Comparison of ENCODE assay signal across 8 mouse cellular contexts in genomic region chr4:116626658-116627358, GRCm38 (mm10). TPM values are rescaled to one million over a fixed set of nuclear protein-coding genes. Genes with fewer than 3 reads are reported as not detected.
DNase-seq lines count a peak whose midpoint lies in the region; ATAC-seq and TF ChIP-seq lines count a peak whose summit lies in the region.

No protein-coding gene starts in this region.

- H3K27me3 ChIP-seq in MEL (ENCODE audit: control insufficient read depth in 1 of 2, insufficient read depth in 2 of 2, low read length in 2 of 2) = no peaks in the 10 kb centered on the region
- no peaks in the 10 kb centered on the region for H3K27me3 ChIP-seq in forebrain, embryonic 14.5 days (replicated peaks; ENCODE audit: control insufficient read depth, insufficient read depth, low read length)
- no peaks in the 10 kb centered on the region for H3K27me3 ChIP-seq in lung, embryonic 14.5 days (ENCODE audit: insufficient read depth, low read length)

- H3K36me3 ChIP-seq in MEL (ENCODE audit: control insufficient read depth in 1 of 2, insufficient read depth in 2 of 2, low read length in 2 of 2) = peaks cover 11 to 18% of the 10 kb centered on the region in 2 experiments
- H3K36me3 ChIP-seq in forebrain, embryonic 14.5 days (ENCODE audit: control insufficient read depth, insufficient read depth, low read length) = peaks cover 12% of the 10 kb centered on the region
- H3K36me3 ChIP-seq in lung, embryonic 14.5 days (ENCODE audit: insufficient read depth) = peaks cover 13% of the 10 kb centered on the region; the same call in 1 of the 2 replicates

- intact Hi-C loops in heart, postnatal 14 days (cut with DNase I) = no loop called here

- peak overlapping the region; percentile 79 to 98 for H3K4me3 ChIP-seq in MEL (ENCODE audit: control insufficient read depth in 1 of 2, insufficient read depth in 1 of 2, low read depth in 2 of 2, low read length in 2 of 2)
- H3K4me3 ChIP-seq in forebrain, embryonic 14.5 days (ENCODE audit: low read depth, low read length) = peak overlapping the region; percentile 99
- peak overlapping the region; percentile 99 for H3K4me3 ChIP-seq in lung, embryonic 14.5 days (ENCODE audit: low read depth, low read length)

- H3K4me1 ChIP-seq in MEL (ENCODE audit: control insufficient read depth in 1 of 2, insufficient read depth in 2 of 2, low read length in 2 of 2) = peaks cover 2 to 4% of the 10 kb centered on the region in 2 experiments; a peak in 1 of 4 replicates
- peaks cover 10% of the 10 kb centered on the region for H3K4me1 ChIP-seq in forebrain, embryonic 14.5 days (ENCODE audit: control insufficient read depth, insufficient read depth, low read length)
- 0 out of 2 replicates have a peak, but pooled peaks cover 5% of the 10 kb centered on the region for H3K4me1 ChIP-seq in lung, embryonic 14.5 days (ENCODE audit: insufficient read depth)

- no peak for TF ChIP-seq RAD21 in MEL (IDR thresholded peaks at IDR 0.05; ENCODE audit: low read depth, low read length)

- DNase-seq in MEL (ENCODE audit: low read depth, low spot score) = peak; percentile 95
- DNase-seq in cerebellum, adult 11 months = peak; percentile 65
- peak; percentile 96 for DNase-seq in forebrain, embryonic 14.5 days (ENCODE audit: low spot score)
- peak; percentile 81 to 85 for DNase-seq in heart, postnatal 14 days
- DNase-seq in large intestine, adult 2 months (ENCODE audit: low read depth, low spot score) = peak; percentile 67
- peak; percentile 97 for DNase-seq in lung, embryonic 14.5 days
- peak; percentile 53 to 66 for DNase-seq in thymus, adult 18-20 months

- TF ChIP-seq POLR2A in MEL (IDR thresholded peaks at IDR 0.05; ENCODE audit: control insufficient read depth in 1 of 2, insufficient read depth in 1 of 2, low read depth in 1 of 2, low read length in 2 of 2, poor library complexity in 1 of 2) = no peak

- no peak for TF ChIP-seq CTCF in MEL (IDR thresholded peaks at IDR 0.05 in 2 of 3, conservative IDR thresholded peaks at IDR 0.05 in 1 of 3; ENCODE audit: control insufficient read depth in 1 of 3, insufficient read depth in 1 of 3, low read depth in 2 of 3, low read length in 3 of 3, poor library complexity in 1 of 3, severe bottlenecking in 1 of 3)
- TF ChIP-seq CTCF in lung, embryonic 14.5 days (IDR thresholded peaks at IDR 0.05; ENCODE audit: low read depth) = no peak

- peak overlapping the region; percentile 84 for H3K27ac ChIP-seq in MEL (ENCODE audit: control insufficient read depth, low read depth, low read length)
- H3K27ac ChIP-seq in forebrain, embryonic 14.5 days (ENCODE audit: low read depth, low read length) = peak overlapping the region; percentile 93
- H3K27ac ChIP-seq in lung, embryonic 14.5 days (ENCODE audit: low read depth) = peak overlapping the region; percentile 97

- TF ChIP-seq EP300 in MEL (IDR thresholded peaks at IDR 0.05; ENCODE audit: low read depth in 1 of 2, low read length in 2 of 2) = no peak

- ATAC-seq in forebrain, embryonic 14.5 days = peak; percentile 83
- peak; percentile 71 for ATAC-seq in lung, embryonic 14.5 days (ENCODE audit: insufficient read depth)
- ATAC-seq in neutrophil, adult 5-6 weeks (ENCODE audit: extremely low read depth, insufficient number of reproducible peaks, low FRiP score, poor library complexity, severe bottlenecking) = peak; percentile 68

- H3K79me2 ChIP-seq in MEL (ENCODE audit: control insufficient read depth, insufficient read depth, low read length, poor library complexity) = peaks cover 34% of the 10 kb centered on the region

- WGBS in forebrain, embryonic 14.5 days = under 1% methylated on average over 53 of the region's 53 CpGs
- WGBS in large intestine, adult 2 months = under 1% methylated on average over 53 of the region's 53 CpGs
- under 1% methylated on average over 52 of the region's 53 CpGs for WGBS in lung, embryonic 14.5 days

- no peaks in the 10 kb centered on the region for H3K9me3 ChIP-seq in MEL (replicated peaks; ENCODE audit: insufficient read depth, low read length)
- H3K9me3 ChIP-seq in forebrain, embryonic 14.5 days (replicated peaks; ENCODE audit: control insufficient read depth, low read length) = no peaks in the 10 kb centered on the region
- H3K9me3 ChIP-seq in lung, embryonic 14.5 days (ENCODE audit: low read depth, low read length) = no peaks in the 10 kb centered on the region

- peak overlapping the region; percentile 53 for H3K4me2 ChIP-seq in forebrain, embryonic 14.5 days (ENCODE audit: low read length)
- peak overlapping the region; percentile 66 for H3K4me2 ChIP-seq in lung, embryonic 14.5 days

- peak overlapping the region; percentile 95 for H3K9ac ChIP-seq in MEL (ENCODE audit: control insufficient read depth, low read depth, low read length, poor library complexity, severe bottlenecking)
- H3K9ac ChIP-seq in forebrain, embryonic 14.5 days (ENCODE audit: low read length) = peak overlapping the region; percentile 91
- H3K9ac ChIP-seq in lung, embryonic 14.5 days = peak overlapping the region; percentile 88

TF ChIP-seq in MEL, 35 proteins besides CTCF, POLR2A, EP300 and RAD21:
- no peak for TF ChIP-seq KAT2A (conservative IDR thresholded peaks at IDR 0.05; ENCODE audit: low read depth, low read length)
- no peak for TF ChIP-seq MAFK (IDR thresholded peaks at IDR 0.05; ENCODE audit: borderline replicate concordance, low read depth, low read length)
- 0 out of 2 replicates have a peak, but pooled peaks have one; percentile 15 for TF ChIP-seq ETS1 (IDR thresholded peaks at IDR 0.05; ENCODE audit: low read depth, low read length)
- TF ChIP-seq E2F4 (IDR thresholded peaks at IDR 0.05; ENCODE audit: borderline replicate concordance, low read depth, low read length) = peak; percentile 95
- no peak for TF ChIP-seq UBTF (IDR thresholded peaks at IDR 0.05; ENCODE audit: borderline replicate concordance, insufficient read depth, low read depth, low read length)
- no peak for TF ChIP-seq TAL1 (IDR thresholded peaks at IDR 0.05; ENCODE audit: low read length)
- TF ChIP-seq TBP (IDR thresholded peaks at IDR 0.05; ENCODE audit: low read depth, low read length) = no peak
- TF ChIP-seq ZNF384 (IDR thresholded peaks at IDR 0.05; ENCODE audit: low read depth, low read length) = peak; percentile 94
- TF ChIP-seq SIN3A (IDR thresholded peaks at IDR 0.05; ENCODE audit: low read length) = peak; percentile 53
- no peak for TF ChIP-seq ZC3H11A (IDR thresholded peaks at IDR 0.05; ENCODE audit: low read depth, low read length)
- TF ChIP-seq GABPA (IDR thresholded peaks at IDR 0.05; ENCODE audit: low read depth, low read length) = no peak

RNA-seq across cellular contexts. Expression of gene Nasp, which starts 0.9 kb away (rescaled TPM):
- 133 and 159 TPM in 2 replicates for total RNA-seq in MEL (2012; rRNA removed)
- 100 to 1,000 TPM in 1 of 2 experiments, not detected in 1; 174 TPM for polyA plus RNA-seq in MEL (2012; ENCODE audit: insufficient read depth in 1 of 2, insufficient read length in 2 of 2, low read depth in 1 of 2, low replicate concordance in 2 of 2, missing spikeins in 1 of 2)
- polyA plus RNA-seq in forebrain, embryonic 14.5 days (2014; fragmentation: Nextera tagmentation; extraction: Ambion mirVana) = 125 and 129 TPM in 2 replicates
- 10 to 100 TPM; 30.3 to 34.8 TPM for total RNA-seq in heart, postnatal 14 days (2021)
- 5.4 and 6.0 TPM in 2 replicates for polyA plus RNA-seq in large intestine, adult 2 months (2012; rRNA removed)
- polyA plus RNA-seq in lung, embryonic 14.5 days (2014; fragmentation: Nextera tagmentation; extraction: Ambion mirVana) = 164 and 168 TPM in 2 replicates
- 88.5 and 105 TPM in 2 replicates for total RNA-seq in neutrophil, adult 5-6 weeks (2017)

RNA-seq across cellular contexts. Expression of gene Akr1a1, which starts 24.7 kb away (rescaled TPM):
- total RNA-seq in MEL (2012; rRNA removed) = 258 and 281 TPM in 2 replicates
- 100 to 1,000 TPM in 1 of 2 experiments, not detected in 1; 358 TPM for polyA plus RNA-seq in MEL (2012; ENCODE audit: insufficient read depth in 1 of 2, insufficient read length in 2 of 2, low read depth in 1 of 2, low replicate concordance in 2 of 2, missing spikeins in 1 of 2)
- 910 and 955 TPM in 2 replicates for polyA plus RNA-seq in forebrain, embryonic 14.5 days (2014; fragmentation: Nextera tagmentation; extraction: Ambion mirVana)
- total RNA-seq in heart, postnatal 14 days (2021) = 100 to 1,000 TPM; 315 to 333 TPM
- 937 and 1,000 TPM in 2 replicates for polyA plus RNA-seq in large intestine, adult 2 months (2012; rRNA removed)
- 759 and 786 TPM in 2 replicates for polyA plus RNA-seq in lung, embryonic 14.5 days (2014; fragmentation: Nextera tagmentation; extraction: Ambion mirVana)
- total RNA-seq in neutrophil, adult 5-6 weeks (2017) = 175 and 178 TPM in 2 replicates

RNA-seq across cellular contexts. Expression of gene Ccdc17, which starts 30.4 kb away (rescaled TPM):
- total RNA-seq in MEL (2012; rRNA removed) = 1.0 and 1.2 TPM in 2 replicates
- 1 to 10 TPM in 1 of 2 experiments, not detected in 1; 1.5 TPM for polyA plus RNA-seq in MEL (2012; ENCODE audit: insufficient read depth in 1 of 2, insufficient read length in 2 of 2, low read depth in 1 of 2, low replicate concordance in 2 of 2, missing spikeins in 1 of 2)
- polyA plus RNA-seq in forebrain, embryonic 14.5 days (2014; fragmentation: Nextera tagmentation; extraction: Ambion mirVana) = 3.1 and 3.8 TPM in 2 replicates
- 1 to 10 TPM; 3.0 to 4.3 TPM for total RNA-seq in heart, postnatal 14 days (2021)
- polyA plus RNA-seq in large intestine, adult 2 months (2012; rRNA removed) = 6.1 and 8.2 TPM in 2 replicates
- 2.6 and 3.4 TPM in 2 replicates for polyA plus RNA-seq in lung, embryonic 14.5 days (2014; fragmentation: Nextera tagmentation; extraction: Ambion mirVana)
- 7.2 and 14.2 TPM in 2 replicates for total RNA-seq in neutrophil, adult 5-6 weeks (2017)

RNA-seq across cellular contexts. Expression of gene Prdx1, which starts 58.5 kb away (rescaled TPM):
- 223 and 307 TPM in 2 replicates for total RNA-seq in MEL (2012; rRNA removed)
- polyA plus RNA-seq in MEL (2012; ENCODE audit: insufficient read depth in 1 of 2, insufficient read length in 2 of 2, low read depth in 1 of 2, low replicate concordance in 2 of 2, missing spikeins in 1 of 2) = 100 to 1,000 TPM in 1 of 2 experiments, not detected in 1; 416 TPM
- polyA plus RNA-seq in forebrain, embryonic 14.5 days (2014; fragmentation: Nextera tagmentation; extraction: Ambion mirVana) = 561 and 632 TPM in 2 replicates
- 100 to 1,000 TPM; 392 to 403 TPM for total RNA-seq in heart, postnatal 14 days (2021)
- 346 and 395 TPM in 2 replicates for polyA plus RNA-seq in large intestine, adult 2 months (2012; rRNA removed)
- 1,429 and 1,485 TPM in 2 replicates for polyA plus RNA-seq in lung, embryonic 14.5 days (2014; fragmentation: Nextera tagmentation; extraction: Ambion mirVana)
- total RNA-seq in neutrophil, adult 5-6 weeks (2017) = 56.9 and 58.1 TPM in 2 replicates

Comparison
In these comparisons a context has a peak if more than half of its experiments do, and no peak if none do; other contexts are left out.
1. Peak in every context shown above with its lines: DNase-seq, ATAC-seq, H3K4me3 ChIP-seq and H3K27ac ChIP-seq.